8 mouse cellular contexts compared by ENCODE assay signal in genomic region chr5:65175035-65175917, GRCm38 (mm10). TPM values are rescaled to one million over a fixed set of nuclear protein-coding genes. Genes with fewer than 3 reads are reported as not detected.
DNase-seq lines count a peak whose midpoint lies in the region; ATAC-seq lines count a peak whose summit lies in the region.

No protein-coding gene starts in this region.

- ATAC-seq in heart, embryonic 16.5 days (replicated peaks; ENCODE audit: extremely low read depth, insufficient read depth, low FRiP score) = peak; percentile 49; the same call in 1 of the 2 replicates
- ATAC-seq in hindbrain, embryonic 13.5 days (ENCODE audit: low FRiP score) = peak; percentile 78
- ATAC-seq in neural tube, embryonic 15.5 days (ENCODE audit: low FRiP score) = peak; percentile 88

- 59% methylated on average over 26 of the region's 26 CpGs for WGBS in heart, embryonic 16.5 days
- 68% methylated on average over 26 of the region's 26 CpGs for WGBS in hindbrain, embryonic 13.5 days
- WGBS in neural tube, embryonic 15.5 days = 64% methylated on average over 26 of the region's 26 CpGs

- H3K36me3 ChIP-seq in heart, embryonic 16.5 days (ENCODE audit: control insufficient read depth, insufficient read depth) = no peaks in the 10 kb centered on the region
- no peaks in the 10 kb centered on the region for H3K36me3 ChIP-seq in hindbrain, embryonic 13.5 days
- no peaks in the 10 kb centered on the region for H3K36me3 ChIP-seq in neural tube, embryonic 15.5 days

- no peaks in the 10 kb centered on the region for H3K27me3 ChIP-seq in heart, embryonic 16.5 days (ENCODE audit: control insufficient read depth, insufficient read depth, low read length)
- H3K27me3 ChIP-seq in hindbrain, embryonic 13.5 days = no peaks in the 10 kb centered on the region
- H3K27me3 ChIP-seq in neural tube, embryonic 15.5 days (replicated peaks) = no peaks in the 10 kb centered on the region

- H3K4me3 ChIP-seq in heart, embryonic 16.5 days (ENCODE audit: low read length) = no peak overlapping the region
- no peak overlapping the region for H3K4me3 ChIP-seq in hindbrain, embryonic 13.5 days
- H3K4me3 ChIP-seq in neural tube, embryonic 15.5 days (replicated peaks) = no peak overlapping the region

- intact Hi-C loops in left cerebral cortex, postnatal 25 days (cut with DNase I) = no loop called here

- peaks cover 20% of the 10 kb centered on the region for H3K4me1 ChIP-seq in heart, embryonic 16.5 days (ENCODE audit: control insufficient read depth, insufficient read depth, low read length)
- peaks cover 23% of the 10 kb centered on the region for H3K4me1 ChIP-seq in hindbrain, embryonic 13.5 days (replicated peaks)
- peaks cover 14% of the 10 kb centered on the region for H3K4me1 ChIP-seq in neural tube, embryonic 15.5 days

- no peaks in the 10 kb centered on the region for H3K9me3 ChIP-seq in heart, embryonic 16.5 days (replicated peaks; ENCODE audit: control insufficient read depth, low read length)
- H3K9me3 ChIP-seq in hindbrain, embryonic 13.5 days = no peaks in the 10 kb centered on the region
- no peaks in the 10 kb centered on the region for H3K9me3 ChIP-seq in neural tube, embryonic 15.5 days (replicated peaks)

- no peak overlapping the region; the same call in 1 of the 2 replicates for H3K27ac ChIP-seq in heart, embryonic 16.5 days (ENCODE audit: low read length)
- H3K27ac ChIP-seq in hindbrain, embryonic 13.5 days = peak overlapping the region; percentile 55
- H3K27ac ChIP-seq in neural tube, embryonic 15.5 days (replicated peaks) = 0 out of 2 replicates have a peak overlapping the region, but pooled peaks have one; percentile 14

- DNase-seq in heart, adult 9 months (ENCODE audit: low spot score in 2 of 2) = no peak
- peak; percentile 71 for DNase-seq in cerebellum, adult 9-11 months
- peak; percentile 79 to 93 for DNase-seq in left cerebral cortex, postnatal 25 days (ENCODE audit: low spot score in 2 of 2)
- DNase-seq in thymus, adult 18-20 months = no peak
- no peak for DNase-seq in B cell, adult 2 months

- peak overlapping the region; percentile 1; the same call in 1 of the 2 replicates for H3K9ac ChIP-seq in heart, embryonic 16.5 days (ENCODE audit: low read length)
- H3K9ac ChIP-seq in hindbrain, embryonic 13.5 days = 0 out of 2 replicates have a peak overlapping the region, but pooled peaks have one; percentile 31
- no peak overlapping the region for H3K9ac ChIP-seq in neural tube, embryonic 15.5 days (replicated peaks)

- H3K4me2 ChIP-seq in heart, embryonic 16.5 days (ENCODE audit: low read depth, low read length) = peak overlapping the region; percentile 31
- H3K4me2 ChIP-seq in hindbrain, embryonic 13.5 days = peak overlapping the region; percentile 23
- H3K4me2 ChIP-seq in neural tube, embryonic 15.5 days = peak overlapping the region; percentile 26

RNA-seq across cellular contexts. Expression of gene Wdr19, which starts 24.2 kb away (rescaled TPM):
- 5.0 and 5.6 TPM in 2 replicates for polyA plus RNA-seq in heart, embryonic 16.5 days (2015; fragmentation: Nextera tagmentation; extraction: Ambion mirVana)
- 12.2 and 12.3 TPM in 2 replicates for polyA plus RNA-seq in hindbrain, embryonic 13.5 days (2015; fragmentation: Nextera tagmentation; extraction: Ambion mirVana)
- total RNA-seq in left cerebral cortex, postnatal 25 days (2021) = 10 to 100 TPM; 15.9 to 19.7 TPM
- 10.3 and 10.7 TPM in 2 replicates for polyA plus RNA-seq in neural tube, embryonic 15.5 days (2015; fragmentation: Nextera tagmentation; extraction: Ambion mirVana)

Comparison
In these comparisons a context has a peak if more than half of its experiments do, and no peak if none do; other contexts are left out.
1. DNase-seq: peak in cerebellum, adult 9-11 months (single experiment) and left cerebral cortex, postnatal 25 days (2 of 2); none in heart, adult 9 months (0 of 2), thymus, adult 18-20 months (0 of 2) and B cell, adult 2 months (0 of 2).
2. Peak in every context shown above with its lines, with median percentiles within 50 percentile points of each other: ATAC-seq and H3K4me2 ChIP-seq.